Mouse (Mus musculus): Measurements from ENCODE around the gene Pnldc1.
A peak's percentile ranks its signal among the peaks of the same experiment; 100 is the strongest.
"Not testable (repeated sequence)": the region's sequence is repeated elsewhere in the genome, so short reads cannot be mapped to it uniquely, and the experiment has no call there.

The Pnldc1 gene

DNA sequence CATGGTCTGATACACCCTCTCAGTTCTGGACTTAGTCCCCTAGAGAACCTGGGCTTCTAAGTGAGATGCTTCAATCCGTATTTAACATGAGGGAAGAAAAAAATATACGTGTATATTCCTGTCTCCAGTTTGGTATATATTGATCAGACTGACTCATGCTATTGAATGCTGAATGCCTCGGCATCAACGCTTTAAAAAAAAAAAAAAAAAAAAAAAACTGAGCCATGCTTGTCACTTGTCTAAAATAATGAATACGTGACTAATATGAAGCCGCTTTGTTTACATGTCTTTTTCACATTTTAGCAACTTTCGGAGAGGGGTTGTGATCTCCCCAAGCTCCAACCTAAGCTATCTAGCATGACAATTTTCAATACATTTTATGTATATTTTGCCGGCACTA, 361 bp upstream of the Pnldc1 start:
- DNase-seq (ENCODE audit: inconsistent age in 2 of 2, low spot score in 1 of 2): no peak

DNA sequence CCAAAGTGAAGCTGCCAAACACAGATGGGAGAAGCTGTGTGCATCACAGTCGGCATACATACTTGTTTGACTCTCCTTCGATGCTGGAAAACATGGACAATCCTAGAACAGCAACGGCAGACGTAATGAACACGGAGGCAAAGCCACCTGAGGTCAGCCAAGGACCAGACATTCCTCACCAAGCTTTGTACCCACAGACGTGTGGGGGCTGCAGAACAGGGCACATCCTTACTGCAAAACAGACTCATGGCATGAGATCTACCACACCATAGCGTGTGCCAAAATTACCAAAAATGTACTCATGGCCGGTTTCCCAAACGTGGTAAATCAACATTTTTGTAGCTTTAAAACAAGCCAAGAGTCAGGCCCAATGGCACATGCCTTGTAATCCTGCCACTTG, 3.6 kb downstream of the Pnldc1 start:
- no peak for DNase-seq (ENCODE audit: inconsistent age in 2 of 2, low spot score in 1 of 2)

DNA sequence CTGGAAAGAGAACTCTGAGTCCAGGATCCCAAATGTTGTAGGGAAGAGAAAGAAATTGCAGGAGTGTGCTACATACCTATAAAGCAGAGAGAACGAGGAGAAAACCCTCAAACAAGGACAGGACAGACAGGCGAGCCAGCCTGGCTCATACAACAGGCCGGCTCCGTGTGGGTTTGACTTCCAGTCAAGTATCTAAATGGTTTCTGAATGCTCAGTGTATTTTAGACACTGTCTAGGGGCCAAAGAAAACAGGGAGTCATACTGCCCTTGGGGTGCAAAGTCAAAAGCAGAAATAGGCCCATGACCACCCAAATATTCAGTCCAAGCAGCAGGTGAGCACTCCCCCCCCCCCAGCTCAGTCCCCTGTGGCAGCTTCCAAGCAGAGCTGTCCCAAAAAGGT, 4.2 kb downstream of the Pnldc1 start:
- no peak for DNase-seq (ENCODE audit: inconsistent age in 2 of 2, low spot score in 1 of 2)

DNA sequence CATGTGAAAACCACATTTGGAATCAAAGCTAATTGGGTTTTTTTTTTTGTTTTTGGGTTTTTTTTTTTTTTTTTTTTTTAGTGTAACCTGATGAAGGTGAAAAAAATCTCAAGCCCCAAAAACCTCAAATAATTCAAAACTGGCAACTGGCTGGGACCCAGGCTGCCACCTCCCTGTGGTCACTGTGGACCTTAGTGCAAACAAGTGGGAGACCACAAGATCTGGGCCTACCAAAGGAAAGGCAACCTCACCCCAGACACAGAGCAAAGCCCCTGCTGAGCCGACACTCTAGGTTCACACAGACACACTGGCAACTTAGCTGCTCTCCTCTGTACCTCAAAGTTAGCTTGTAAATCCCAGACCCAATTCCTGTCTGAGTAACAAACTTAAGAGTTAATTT, 5.7 kb downstream of the Pnldc1 start:
- DNase-seq (ENCODE audit: inconsistent age in 2 of 2, low spot score in 1 of 2): no peak

DNA sequence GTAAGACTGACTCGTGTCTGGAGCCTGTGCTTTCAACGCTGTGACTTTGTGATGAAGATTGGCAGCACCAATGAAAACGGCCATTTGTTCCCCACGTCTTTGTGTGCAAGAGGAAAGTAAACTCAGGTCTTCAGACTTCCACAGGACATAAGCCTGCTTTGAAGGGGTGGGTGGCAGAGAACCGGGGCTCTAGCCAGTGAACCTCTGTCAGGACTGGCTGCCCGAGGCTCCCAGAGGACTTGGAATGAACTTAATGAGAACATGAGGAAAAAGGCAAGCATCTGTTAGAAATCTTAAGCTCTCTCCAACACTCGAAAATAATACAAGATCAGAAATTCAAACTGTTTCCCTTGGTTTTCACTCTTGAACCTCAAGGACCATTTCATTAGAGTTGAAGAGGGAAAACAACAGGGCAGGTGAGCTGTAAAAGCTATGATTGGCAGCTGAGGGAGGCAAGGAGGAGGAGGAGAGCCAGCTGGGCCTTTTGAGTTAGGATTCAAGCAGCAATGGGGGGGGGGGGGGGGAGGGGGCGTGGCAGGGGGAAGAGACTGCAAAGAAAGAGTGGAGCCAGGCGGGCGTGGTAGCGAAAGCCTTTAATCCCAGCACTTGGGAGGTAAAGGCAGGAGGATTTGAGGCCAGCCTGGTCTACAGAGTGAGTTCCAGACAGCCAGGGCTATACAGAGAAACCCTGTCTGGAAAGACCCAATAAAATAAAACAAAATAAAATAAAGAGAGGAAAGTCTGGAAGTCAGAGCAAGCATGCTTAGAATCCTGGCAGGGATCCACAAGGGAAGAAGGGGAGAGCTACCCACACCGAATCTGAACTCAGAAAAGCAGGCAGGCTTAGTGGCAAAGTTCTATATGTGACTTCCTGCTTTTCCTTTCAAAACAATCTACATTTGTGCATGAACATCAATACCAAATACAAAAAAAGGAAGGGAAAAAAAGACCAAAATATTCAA, 6.4 kb downstream of the Pnldc1 start:
- DNase-seq (ENCODE audit: inconsistent age in 2 of 2, low spot score in 1 of 2): no peak

DNA sequence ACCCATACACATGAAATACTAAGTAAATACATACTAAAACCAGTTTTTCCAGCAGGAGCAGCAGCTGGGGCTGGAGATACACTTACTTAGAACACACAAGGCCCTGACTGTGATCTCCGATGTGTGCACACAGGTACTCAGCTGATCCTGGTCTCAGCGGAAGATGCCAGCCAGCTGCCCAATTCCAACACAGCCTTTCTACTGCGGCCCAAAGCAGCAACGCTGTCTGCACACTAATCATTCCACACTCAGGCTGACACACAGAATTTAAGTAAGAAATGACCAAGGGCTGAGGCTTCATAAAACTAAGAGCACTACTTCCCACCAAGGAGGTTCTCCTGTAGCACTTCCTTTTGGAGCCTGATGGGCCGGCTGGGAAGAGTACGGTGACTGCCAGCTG, 7.7 kb downstream of the Pnldc1 start:
- DNase-seq (ENCODE audit: inconsistent age in 2 of 2, low spot score in 1 of 2): no peak

DNA sequence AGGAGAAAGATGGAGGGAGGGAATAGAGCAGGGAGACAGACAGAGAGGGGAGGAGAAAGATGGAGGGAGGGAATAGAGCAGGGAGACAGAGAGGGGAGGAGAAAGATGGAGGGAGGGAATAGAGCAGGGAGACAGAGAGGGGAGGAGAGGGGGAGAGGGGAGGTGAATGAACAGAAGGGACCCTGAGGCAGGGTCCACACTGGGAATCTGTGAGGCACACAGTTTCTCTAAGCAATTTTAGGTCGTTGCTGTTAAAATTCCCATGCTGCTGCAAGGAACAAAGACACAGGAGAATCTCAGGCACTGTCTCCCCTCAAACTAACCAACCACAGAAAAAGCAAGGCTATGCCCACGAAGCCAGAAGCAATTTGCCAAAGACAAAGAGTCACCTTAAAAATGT, 11.4 kb downstream of the Pnldc1 start:
- not testable (repeated sequence) for DNase-seq (ENCODE audit: inconsistent age in 2 of 2, low spot score in 1 of 2)

DNA sequence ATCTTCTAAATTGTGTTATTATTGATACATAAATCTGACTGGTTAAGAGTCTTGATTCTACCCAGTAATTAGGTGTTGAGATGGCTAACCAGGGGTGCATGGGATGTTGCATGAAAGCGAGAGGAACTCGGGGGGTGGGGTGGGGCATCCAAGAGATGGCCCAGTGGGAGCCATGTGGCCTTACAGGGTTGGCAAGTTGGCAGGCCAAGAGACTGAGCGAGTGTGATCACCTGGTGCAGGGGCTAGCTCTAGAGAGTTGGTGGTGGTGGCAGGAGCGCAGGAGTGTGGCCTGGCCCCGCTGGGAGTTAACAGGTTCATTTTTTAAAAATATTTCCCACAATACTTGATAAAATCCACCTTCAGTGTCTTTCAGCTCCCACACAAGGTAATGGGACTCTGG, 12.4 kb downstream of the Pnldc1 start:
- DNase-seq (ENCODE audit: inconsistent age in 2 of 2, low spot score in 1 of 2): no peak

DNA sequence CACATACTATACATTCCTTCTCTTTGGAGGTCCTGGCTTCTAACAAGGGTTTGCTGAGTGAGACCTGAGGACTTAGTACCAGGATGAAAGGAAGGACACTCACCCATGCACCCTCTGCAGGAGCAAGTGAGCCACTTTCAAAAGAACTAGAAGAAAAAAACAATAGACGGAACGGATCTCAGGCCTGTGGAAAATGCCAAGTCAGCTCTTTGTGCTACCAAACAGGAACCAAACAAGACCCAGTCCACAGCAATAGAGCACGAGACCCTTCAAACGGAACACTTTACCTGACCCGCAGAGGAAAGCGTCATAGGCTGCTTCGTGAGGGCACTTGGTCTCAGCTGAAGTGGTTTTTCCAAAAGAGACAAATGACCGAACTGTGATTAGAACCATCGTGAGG, 18.0 kb downstream of the Pnldc1 start:
- no peak for DNase-seq (ENCODE audit: inconsistent age in 2 of 2, low spot score in 1 of 2)

DNA sequence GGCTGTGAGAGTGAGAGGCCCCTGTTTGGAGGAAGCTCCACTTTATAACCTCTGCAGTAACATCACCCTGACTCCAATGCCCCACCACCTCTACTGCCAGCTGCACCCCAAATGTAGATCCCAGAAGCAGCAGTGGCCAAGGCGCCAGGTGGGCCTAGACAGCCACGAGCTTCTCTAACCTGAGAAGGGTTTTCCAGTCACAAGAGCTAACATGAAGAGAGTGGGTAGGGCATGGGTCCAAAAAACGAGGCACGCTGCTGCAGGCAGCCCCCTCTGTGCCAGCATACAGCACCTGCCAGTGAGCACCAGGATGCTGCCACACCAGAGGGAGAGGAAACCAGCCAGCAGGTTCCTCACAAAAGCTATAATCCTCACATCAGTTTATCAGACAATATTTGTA, 19.0 kb downstream of the Pnldc1 start:
- no peak for DNase-seq (ENCODE audit: inconsistent age in 2 of 2, low spot score in 1 of 2)

DNA sequence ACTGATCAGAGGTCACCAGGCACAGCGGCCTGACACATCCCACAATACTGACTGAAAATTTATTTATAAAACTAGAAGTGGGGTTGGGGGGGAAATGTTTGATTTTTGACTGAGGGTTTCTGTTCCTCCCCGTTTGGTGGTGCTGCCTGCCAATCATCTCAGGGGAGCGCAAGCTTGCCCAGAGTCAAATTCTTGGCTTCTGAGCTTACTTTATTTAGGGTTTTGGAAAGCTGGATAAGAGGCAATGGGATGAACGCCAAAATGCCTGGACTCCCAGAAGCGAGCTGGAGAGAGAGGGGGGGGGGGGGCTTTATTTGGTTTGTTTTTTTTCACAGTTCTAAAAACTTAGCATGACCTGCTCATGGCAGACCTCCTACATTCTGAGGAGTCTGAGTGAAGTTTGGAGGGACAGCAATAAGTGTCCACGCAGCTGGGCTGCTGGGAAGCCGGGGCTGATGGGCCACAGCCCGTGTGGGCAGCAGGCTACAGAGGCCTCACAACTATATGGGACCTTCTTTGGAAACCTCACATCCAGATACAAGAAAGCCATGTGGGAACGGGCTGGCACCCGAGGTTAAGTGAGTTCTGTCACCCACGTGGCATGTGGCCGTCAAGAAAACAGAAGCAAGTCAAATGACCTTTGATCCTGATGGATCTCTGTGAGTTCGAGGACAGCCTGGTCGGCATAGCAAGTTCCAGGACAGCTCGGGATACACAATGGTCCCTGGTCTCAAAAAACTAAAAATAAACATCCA, 22.8 kb downstream of the Pnldc1 start:
- DNase-seq (ENCODE audit: inconsistent age in 2 of 2, low spot score in 1 of 2): no peak

DNA sequence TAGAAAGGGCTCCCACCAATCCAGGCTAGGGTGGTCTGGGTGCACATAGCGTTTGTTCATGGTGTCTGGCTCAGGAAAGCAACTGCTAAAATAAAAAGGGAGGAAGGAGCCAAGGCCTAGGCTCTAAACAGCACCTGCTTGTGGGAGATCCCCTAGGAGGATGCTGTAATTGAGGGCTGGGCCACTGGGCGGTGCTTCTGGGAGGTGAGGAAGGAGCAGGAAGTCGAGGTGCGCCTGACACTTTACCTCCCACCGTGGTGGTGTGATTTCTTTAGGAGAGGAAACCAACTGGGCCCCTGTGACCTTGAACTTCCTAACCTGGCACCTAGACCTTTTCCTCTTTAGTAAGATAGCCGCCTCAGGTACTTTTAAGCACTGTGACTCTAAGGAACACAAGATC, 23.4 kb downstream of the Pnldc1 start:
- DNase-seq (ENCODE audit: inconsistent age in 2 of 2, low spot score in 1 of 2): no peak

DNA sequence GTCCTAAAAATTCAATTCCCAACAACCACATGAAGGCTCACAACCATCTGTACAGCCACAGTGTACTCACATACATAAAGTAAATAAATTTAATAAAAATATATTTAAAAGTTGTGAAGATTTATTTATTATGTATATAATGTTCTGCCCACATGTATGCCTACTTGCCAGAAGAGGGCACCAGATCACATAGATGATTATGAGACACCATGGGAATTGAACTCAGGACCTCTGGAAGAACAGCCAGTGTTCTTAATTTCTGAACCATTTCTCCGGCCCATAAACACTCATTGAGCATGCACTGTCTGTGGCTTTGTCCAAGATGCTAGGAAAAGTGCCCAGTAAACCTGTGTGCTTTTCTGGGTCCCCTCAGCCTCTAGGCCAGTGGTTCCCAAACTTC, 28.8 kb downstream of the Pnldc1 start:
- no peak for DNase-seq (ENCODE audit: inconsistent age in 2 of 2, low spot score in 1 of 2)

DNA sequence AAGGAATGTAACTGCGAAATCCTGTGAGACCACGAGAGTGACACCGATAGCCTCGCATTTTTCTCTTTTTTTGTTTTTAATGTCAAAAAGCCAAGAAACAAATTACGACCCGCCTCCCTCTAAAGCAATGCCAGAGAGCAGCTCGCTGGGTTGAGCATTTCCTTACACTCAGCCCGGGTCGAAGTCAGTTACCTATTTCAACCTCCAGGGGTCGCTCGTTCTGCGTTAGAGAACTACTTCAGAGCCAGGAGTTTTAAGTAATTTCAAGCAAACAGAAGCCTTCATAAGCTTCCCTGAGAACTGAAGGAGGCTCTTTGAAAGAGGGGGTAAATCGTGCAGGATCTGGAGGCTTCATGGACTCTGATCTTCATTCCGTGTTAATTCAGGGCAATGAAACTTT, 29.9 kb downstream of the Pnldc1 start:
- DNase-seq (ENCODE audit: inconsistent age in 2 of 2, low spot score in 1 of 2): peak; percentile 76 to 94

DNA sequence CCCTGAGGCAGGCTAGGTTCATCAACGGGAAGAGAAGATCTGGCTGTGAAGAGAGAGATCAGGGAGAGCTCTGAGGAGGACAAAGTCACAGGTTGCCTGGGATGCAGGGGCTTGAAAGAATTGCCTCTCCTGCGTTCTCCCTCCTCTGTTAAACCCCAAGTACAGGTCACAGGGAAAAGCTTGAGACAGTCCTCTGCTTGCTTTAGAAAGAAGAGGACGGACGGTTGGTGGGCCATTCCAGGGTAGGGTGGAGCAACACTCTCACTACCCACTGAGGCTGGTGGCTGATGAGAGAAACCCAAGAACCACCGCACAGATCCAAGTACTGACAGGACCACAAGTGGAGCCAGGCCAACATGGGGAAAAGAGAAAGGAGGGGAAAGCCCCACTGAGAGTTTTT, 34.3 kb downstream of the Pnldc1 start, which contains the start of gene Mrgprh:
Gene Mrgprh, plus strand, starts transcription at position 301 of the 400 bp plus-strand sequence.
- no peak for DNase-seq (ENCODE audit: inconsistent age in 2 of 2, low spot score in 1 of 2)

DNA sequence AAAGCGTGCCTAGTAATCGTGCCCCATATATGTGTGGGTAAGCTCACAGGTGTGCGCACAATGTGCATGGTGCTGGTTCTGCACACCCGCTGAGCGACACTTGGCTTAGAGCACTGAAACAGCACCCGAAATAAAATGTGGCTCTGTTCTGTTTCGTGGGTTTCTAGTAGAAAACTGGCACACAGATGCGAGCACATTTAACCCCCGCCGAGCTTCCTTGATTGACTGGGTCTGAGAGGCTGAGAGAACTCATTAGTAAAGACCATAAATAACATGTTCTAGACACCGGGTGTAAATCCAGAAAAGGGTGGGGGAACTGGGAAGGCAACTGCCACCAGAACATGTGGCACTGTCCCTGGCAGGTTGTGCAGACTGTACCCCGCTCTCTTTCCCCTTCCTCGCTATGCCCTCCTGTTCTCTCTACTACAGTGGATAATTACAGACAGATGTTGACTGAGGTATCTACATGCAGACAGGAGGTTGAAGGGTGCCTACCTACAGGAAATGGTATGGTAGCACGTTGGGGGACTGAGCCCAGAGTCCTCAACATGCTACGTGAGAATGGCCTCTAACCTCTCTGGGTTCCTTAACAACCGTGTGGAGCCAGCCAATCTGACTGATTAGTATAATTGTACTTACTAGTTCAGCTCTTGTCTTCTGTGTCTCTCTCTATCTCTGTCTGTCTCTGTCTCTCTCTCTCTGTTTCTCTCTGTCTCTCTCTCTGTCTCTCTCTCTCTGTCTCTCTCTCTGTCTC, 37.6 kb downstream of the Pnldc1 start:
- no peak for DNase-seq (ENCODE audit: inconsistent age in 2 of 2, low spot score in 1 of 2)

DNA sequence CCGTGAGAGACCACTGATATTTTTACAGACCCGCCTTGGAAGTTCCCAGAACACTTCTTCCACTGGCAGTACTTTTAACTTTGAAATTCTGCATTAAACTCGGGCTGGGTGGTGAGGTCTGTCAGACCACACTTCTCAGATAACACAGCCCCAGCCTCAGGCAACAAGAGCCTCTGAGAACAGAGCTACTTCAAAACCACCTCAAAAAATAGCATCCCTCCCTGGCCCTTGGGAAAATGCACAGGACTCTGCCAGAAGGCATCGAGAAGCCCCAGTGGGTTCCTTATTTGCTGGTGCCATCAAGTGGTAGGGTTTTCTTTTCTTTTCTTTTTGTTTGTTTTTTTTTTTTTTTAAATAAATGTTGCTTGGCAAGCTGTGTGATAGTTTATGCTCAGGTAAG, 41.4 kb downstream of the Pnldc1 start:
- no peak for DNase-seq (ENCODE audit: inconsistent age in 2 of 2, low spot score in 1 of 2)

DNA sequence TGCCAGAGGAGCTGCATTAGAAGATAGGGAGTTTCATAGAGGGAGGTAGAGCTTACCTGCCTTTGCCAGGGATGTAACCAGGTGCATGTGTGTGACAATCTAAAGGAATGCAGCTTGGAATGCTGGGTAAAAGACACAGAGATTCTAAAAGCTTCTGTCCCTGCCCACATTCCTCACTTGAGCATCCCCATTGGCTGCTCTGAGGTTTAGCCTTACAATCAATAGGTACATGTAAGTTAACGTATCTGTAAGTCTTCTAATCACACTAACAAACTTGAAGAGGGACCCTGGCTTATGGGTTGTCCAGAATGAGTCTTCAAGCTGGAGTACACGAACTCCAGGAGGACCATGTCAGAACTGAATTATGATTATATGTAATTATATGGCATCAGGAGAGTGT, 42.0 kb downstream of the Pnldc1 start, which contains the start of gene Mas1:
Gene Mas1, minus strand, starts transcription at position 101 of the 400 bp plus-strand sequence.
- no peak for DNase-seq (ENCODE audit: inconsistent age in 2 of 2, low spot score in 1 of 2)

DNA sequence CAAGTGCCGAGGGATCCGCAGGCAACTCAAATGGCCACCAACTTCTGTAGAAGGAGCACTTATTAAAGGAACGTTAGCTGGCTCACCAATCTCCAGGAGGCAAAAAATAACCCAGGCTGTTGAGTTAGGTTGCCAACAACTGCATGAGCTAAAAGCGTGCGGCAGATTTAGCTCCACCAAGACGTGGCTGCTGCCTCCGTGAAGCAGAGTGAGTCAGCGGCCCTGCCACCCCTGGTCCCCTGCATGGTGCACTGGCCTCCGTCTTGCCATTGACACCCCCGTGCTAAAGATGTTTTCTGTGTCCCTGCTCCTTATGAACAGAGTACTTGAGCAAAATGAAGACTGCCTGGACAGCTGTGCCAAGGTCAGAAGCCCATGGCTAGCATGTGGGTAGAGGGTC, 43.2 kb downstream of the Pnldc1 start:
- no peak for DNase-seq (ENCODE audit: inconsistent age in 2 of 2, low spot score in 1 of 2)

DNA sequence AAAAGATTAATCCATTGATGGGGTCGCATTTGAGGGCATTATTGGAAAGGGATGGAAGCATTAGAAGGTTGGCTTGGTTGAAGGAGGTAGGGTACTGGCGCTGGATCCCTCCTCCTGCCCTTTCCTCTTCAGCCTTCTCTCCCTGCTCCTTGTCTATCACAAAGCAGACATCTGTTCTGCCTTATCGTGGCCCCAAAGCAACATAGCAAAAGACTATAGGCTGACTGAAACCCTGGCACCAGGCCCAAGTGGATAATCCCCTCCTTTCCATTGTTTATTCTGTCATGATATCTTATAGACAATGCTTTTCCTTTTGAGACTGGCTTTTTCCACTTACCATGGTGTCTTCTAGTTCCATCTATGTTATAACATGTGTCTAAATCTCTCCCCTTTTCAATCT, 44.6 kb downstream of the Pnldc1 start:
- DNase-seq (ENCODE audit: inconsistent age in 2 of 2, low spot score in 1 of 2): no peak

DNA sequence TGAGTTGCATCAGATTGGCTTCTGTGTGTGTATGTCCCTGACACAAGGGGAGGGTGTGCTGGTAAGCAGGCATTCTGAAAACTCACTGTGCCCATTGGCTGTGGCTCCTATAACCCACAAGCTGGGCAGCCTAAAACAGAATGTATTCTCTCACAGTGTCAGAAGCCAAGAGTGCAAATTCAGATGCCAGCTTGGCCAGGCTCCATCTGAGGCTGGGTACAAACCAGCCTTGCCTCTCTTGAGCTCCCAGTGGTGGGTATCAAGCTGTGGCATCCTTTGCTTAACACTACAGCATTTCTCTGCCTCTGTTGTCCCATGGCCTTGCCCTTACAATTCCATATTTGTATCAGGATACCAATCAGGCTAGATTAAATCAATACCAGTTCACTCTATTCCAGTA, 45.9 kb downstream of the Pnldc1 start:
- no peak for DNase-seq (ENCODE audit: inconsistent age in 2 of 2, low spot score in 1 of 2)
